Mouse (Mus musculus) brain, embryonic 14.5 days (tissue): ENCODE measurements around the gene Ncbp1. TPM values are rescaled to one million over a fixed set of nuclear protein-coding genes. Genes with fewer than 3 reads are reported as not detected.

Experiments
- DNase-seq: peaks from one replicate; pipeline ENCODE4 v3.0.0-alpha.2; 2011; ENCODE audit warnings: low read depth
- CTCF ChIP-seq: fragments of 200-500 bp; IDR thresholded peaks from 2 replicates; pipeline ENCODE4 v1.5.1; 2012; ENCODE audit warnings: inconsistent platforms, mild to moderate bottlenecking, moderate library complexity, borderline replicate concordance; ENCODE audit not compliant: insufficient read depth, insufficient read length; ENCODE audit errors: extremely low read depth
- POLR2A ChIP-seq: fragments of 200-500 bp; IDR thresholded peaks from 2 replicates; pipeline ENCODE4 v1.6.1; 2012; ENCODE audit warnings: mild to moderate bottlenecking, inconsistent platforms, borderline replicate concordance; ENCODE audit not compliant: poor library complexity, insufficient read depth, insufficient read length, severe bottlenecking; ENCODE audit errors: extremely low read depth
- polyA plus RNA-seq: library from polyadenylated mRNA; depleted of rRNA; stranded (reverse); fragments of >200 nt; gene quantifications from 2 replicates; pipeline ENCODE4 v1.2.3, GENCODE M21; 2012

Ncbp1 gene
- polyA plus RNA-seq, 1 experiment = 85.8 TPM

- no peak for TF ChIP-seq POLR2A
- TF ChIP-seq CTCF = peak; percentile 73; the same call in 1 of the 2 replicates
- DNase-seq = peak; percentile 65
These were observed 8.2 kb upstream of the Ncbp1 start for GRCm38 (mm10) chr4:46130221-46130620.

- no peak for DNase-seq
- TF ChIP-seq POLR2A = no peak
- no peak for TF ChIP-seq CTCF
These were observed 6.6 kb upstream of the Ncbp1 start for GRCm38 (mm10) chr4:46131791-46132190.

GRCm38 (mm10) chr4:46137629-46138286 is 655 bp upstream of the Ncbp1 start:
- DNase-seq = no peak
- TF ChIP-seq POLR2A (no peak), CTCF (no peak)

GRCm38 (mm10) chr4:46144323-46144722 is 5.9 kb downstream of the Ncbp1 start:
- no peak for TF ChIP-seq POLR2A
- peak; percentile 35; the same call in 1 of the 2 replicates for TF ChIP-seq CTCF
- no peak for DNase-seq

GRCm38 (mm10) chr4:46146881-46147280 is 8.5 kb downstream of the Ncbp1 start:
- TF ChIP-seq CTCF = no peak
- no peak for TF ChIP-seq POLR2A
- DNase-seq = no peak

GRCm38 (mm10) chr4:46151903-46152544 is 13.6 kb downstream of the Ncbp1 start:
- TF ChIP-seq POLR2A = no peak
- TF ChIP-seq CTCF = no peak
- DNase-seq = no peak

GRCm38 (mm10) chr4:46164027-46164426 is 25.6 kb downstream of the Ncbp1 start:
- no peak for TF ChIP-seq CTCF
- TF ChIP-seq POLR2A = no peak

GRCm38 (mm10) chr4:46165831-46166230 is 27.4 kb downstream of the Ncbp1 start:
- TF ChIP-seq POLR2A (no peak), CTCF (no peak)
- no peak for DNase-seq

More at GRCm38 (mm10) chr4:46164027-46164426, 25.6 kb downstream of the Ncbp1 start:
- DNase-seq = no peak

GRCm38 (mm10) chr4:46171761-46172160 is 33.3 kb downstream of the Ncbp1 start:
- TF ChIP-seq POLR2A = no peak
- no peak for TF ChIP-seq CTCF
- no peak for DNase-seq

GRCm38 (mm10) chr4:46176313-46176712 is 37.9 kb downstream of the Ncbp1 start:
- TF ChIP-seq POLR2A (no peak), CTCF (peak; percentile 35; the same call in 1 of the 2 replicates)

GRCm38 (mm10) chr4:46177018-46177417 is 38.6 kb downstream of the Ncbp1 start:
- DNase-seq = no peak
- TF ChIP-seq POLR2A = no peak
- TF ChIP-seq CTCF = no peak

More at GRCm38 (mm10) chr4:46176313-46176712, 37.9 kb downstream of the Ncbp1 start:
- no peak for DNase-seq

GRCm38 (mm10) chr4:46177496-46177895 is 39.1 kb downstream of the Ncbp1 start:
- TF ChIP-seq POLR2A = no peak
- peak; percentile 10; the same call in 1 of the 2 replicates for TF ChIP-seq CTCF
- DNase-seq = no peak

- DNase-seq = no peak
- TF ChIP-seq POLR2A = no peak
- TF ChIP-seq CTCF = no peak
These were observed 42.8 kb downstream of the Ncbp1 start for GRCm38 (mm10) chr4:46181168-46181567.
